Mouse (Mus musculus) cerebellum, postnatal 25 days (tissue): ENCODE data around the gene Leng9.
"Not testable (repeated sequence)": the region's sequence is repeated elsewhere in the genome, so short reads cannot be mapped to it uniquely, and the experiment has no call there.

Experiments
- DNase-seq, 2 experiments: peaks; one replicate each; pipeline ENCODE4 v3.0.0; 2021; ENCODE audit warnings: mixed read lengths in 2 of 2

Leng9 gene

GRCm38 (mm10) chr7:4150059-4150541 is at the start of gene Leng9:
Gene Leng9, minus strand, starts transcription at chr7:4150374.
- peak; percentile 58 to 66 for DNase-seq

GRCm38 (mm10) chr7:4178438-4178837 is 28.3 kb upstream of the Leng9 start:
- no peak for DNase-seq

GRCm38 (mm10) chr7:4170193-4170938 is 20.2 kb upstream of the Leng9 start:
- no peak for DNase-seq

- DNase-seq, result no peak
Observed at GRCm38 (mm10) chr7:4167098-4167497, 16.9 kb upstream of the Leng9 start.

- DNase-seq, result no peak
Observed at GRCm38 (mm10) chr7:4165286-4165685, 15.1 kb upstream of the Leng9 start.

DNA sequence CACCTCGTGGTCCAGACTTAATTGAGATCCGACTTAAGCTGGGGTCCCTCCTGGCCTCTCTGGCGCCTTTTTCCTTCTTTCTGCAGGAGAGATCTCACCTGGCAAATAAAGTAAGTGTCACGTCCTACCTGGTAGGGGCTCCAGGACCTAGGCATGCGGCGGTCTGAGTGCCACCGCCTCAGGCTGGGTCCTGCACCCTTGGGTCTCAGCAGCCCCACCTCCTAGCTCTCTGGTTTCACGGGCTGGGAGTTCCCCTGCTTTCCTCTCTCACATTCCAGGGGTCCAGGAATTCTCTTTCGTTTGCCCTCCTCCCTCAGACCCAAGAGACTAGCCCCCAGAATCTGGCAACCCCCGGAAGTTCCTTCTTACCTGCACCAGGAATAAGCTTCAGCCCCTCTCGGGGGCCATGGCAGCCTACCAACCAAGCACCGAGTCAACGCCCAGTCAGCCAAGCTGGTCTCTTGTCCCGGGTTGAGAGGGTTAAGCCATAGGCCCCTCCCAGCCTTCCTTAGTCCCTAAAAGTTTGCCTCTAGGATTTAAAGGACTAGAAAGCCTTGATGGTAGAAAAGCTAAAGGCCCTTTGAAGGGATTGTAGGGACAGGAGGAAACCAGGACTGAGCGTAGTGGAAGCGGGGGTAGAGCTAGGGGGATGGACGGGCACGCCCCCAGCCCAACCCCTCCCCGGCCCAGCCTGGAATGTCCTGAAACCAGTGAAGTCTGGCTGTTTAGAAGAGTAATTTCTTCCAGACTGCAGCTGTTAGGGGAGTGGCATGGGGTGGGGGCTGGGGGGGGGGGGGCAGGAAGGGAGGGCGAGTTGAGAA is 14.1 kb upstream of the Leng9 start, which contains the start of gene Cdc42ep5:
Gene Cdc42ep5, minus strand, starts transcription at position 771 of the 821 bp plus-strand sequence.
- no peak for DNase-seq

DNA sequence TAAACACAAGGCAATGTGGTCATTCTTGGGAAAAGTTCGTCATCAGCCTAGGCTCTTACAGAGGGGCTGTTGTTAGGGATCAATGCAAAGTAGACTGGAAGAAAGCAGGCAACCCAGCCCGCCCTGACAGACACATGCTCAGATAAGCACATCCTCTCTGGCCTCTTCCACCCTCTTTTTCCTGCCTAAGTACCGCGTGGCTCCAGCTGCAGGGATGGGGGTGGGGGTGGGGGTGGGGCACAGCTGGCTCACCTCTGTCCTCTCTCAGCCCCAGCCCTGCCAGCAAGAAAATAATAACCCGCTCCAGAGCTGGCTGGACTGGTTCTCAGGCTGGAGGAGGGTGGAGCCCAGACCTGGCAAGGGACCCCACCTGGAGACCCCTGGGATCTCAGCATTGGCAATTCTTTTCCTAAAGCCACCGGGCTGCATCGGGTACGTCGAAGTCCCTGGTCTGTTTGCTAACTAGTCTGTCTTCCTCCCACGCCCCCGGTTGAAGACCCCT is 13.4 kb upstream of the Leng9 start:
- no peak for DNase-seq

DNA sequence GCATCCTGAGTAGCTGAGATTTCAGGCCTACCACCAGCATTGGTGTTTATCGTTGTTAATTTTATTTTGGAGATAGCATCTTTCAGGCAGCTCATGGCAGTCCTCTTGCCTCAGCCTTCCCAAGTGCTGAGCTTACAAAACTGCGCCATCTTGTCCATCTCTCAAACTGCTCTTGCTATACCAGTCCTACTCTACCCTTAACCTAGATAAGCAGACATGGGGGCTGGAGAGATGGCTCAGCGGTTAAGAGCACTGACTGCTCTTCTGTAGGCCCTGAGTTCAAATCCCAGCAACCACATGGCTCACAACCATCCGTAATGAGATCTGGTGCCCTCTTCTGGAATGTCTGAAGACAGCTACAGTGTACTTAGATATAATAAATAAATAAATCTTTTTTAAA is 11.4 kb upstream of the Leng9 start:
- not testable (repeated sequence) for DNase-seq

GRCm38 (mm10) chr7:4154976-4155375 is 4.8 kb upstream of the Leng9 start:
- no peak for DNase-seq

DNA sequence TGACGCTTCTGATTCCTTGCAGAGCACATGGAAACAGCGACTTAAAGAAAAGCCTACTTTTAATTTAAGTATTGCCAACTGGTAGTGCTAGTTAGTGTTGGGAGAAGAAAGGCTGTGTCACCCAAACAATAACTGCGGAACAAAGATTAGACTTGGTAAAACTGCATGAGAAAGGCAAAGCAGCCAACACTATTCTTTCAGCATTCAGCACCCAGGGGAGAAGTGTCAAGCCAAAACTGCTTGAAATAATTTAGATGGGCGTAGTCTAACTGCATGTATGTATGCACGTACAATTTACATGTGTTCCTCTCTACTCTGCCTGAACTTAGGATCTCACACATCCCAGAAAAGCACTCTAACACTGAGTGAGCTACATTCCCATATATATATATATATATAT is 4.2 kb upstream of the Leng9 start:
- DNase-seq, result no peak

GRCm38 (mm10) chr7:4151241-4151640 is 1.1 kb upstream of the Leng9 start:
- DNase-seq, result peak in 1 of 2 experiments; percentile 51

GRCm38 (mm10) chr7:4150811-4151221 is 642 bp upstream of the Leng9 start:
- peak; percentile 76 to 81 for DNase-seq

DNA sequence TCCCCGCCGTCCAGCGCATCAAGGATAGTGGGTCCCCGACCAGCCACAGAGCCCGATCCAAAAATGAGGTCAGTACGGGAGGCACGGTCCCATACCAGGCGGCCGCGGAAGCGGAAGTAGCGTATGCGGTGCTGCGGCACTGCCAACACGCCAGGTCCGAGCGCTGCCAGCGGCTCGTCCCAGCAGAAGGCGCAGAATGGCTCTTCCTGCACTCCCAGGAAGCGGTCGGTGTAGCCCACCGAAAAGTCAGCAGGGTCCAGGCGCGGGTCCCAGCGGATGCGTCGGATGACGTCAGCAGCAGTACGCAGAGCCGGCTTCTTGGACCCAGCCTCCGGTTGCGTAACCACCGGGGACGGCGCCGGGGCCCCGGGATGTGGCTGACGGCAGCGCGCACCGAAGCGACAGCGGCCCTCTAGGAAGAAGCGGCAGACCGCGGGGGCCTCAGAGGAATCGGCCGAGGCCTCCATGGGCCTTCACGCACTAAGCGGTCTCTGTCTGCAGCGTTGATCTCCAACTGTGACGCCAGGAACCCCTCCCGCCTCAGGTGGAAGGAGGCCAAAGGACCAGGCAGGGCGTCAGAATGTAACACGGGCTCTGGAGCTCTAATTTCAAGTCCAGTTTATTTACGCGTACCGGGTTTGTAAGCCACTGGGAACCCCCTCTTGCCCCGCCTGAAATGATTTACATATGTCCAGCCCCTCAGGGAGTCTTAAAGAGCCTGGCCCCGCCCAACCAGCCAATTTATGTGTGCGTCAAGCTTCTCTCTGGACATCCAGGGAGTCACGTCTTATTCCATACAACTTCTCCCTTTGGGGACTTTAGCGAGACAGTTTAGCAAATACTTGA is 742 bp downstream of the Leng9 start:
- DNase-seq, result peak; percentile 93 to 95

DNA sequence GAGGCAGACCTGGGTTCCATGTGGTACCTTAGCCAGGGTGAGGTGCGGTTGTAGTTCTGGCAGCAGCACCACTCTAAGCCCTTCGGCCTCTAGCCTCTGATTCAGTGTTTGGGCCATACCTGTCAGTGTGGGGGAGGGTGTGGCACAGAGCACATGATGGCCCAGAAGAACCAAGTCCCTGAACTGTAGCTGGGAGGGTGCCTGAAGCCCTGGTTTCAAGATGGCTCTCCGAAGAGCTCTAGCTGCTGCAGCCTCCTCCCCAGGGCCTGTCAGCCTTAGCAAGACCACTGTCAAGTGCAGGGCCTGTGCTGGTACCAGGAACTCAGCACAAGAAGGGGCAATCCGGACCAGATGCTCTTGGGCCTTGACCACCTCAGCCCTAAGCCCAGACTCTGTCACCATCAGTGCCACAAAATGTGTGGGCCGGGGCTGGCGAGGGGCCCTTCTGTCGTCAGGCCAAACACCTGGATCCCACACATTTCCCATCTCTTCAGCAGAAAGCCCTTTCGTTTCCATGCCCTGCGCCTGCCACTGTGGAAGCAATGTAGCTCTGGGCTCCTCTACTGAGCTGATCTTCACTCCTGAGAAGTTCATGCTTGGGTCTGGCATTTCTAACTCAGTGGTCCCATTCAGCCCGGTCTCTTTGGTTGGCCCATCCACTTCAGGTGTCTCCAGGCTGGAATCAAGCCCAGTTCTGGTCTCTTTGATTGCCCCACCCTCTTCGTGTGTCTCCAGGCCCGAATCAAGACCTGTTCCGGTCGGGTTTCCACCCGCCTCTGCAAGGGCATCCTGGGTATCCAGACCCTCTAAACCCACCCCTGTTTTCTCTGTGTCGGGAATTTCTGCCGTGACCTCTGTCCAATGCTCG is 1.6 kb downstream of the Leng9 start:
- peak in 1 of 2 experiments; percentile 43 for DNase-seq

- DNase-seq, result no peak
Observed at GRCm38 (mm10) chr7:4147836-4148235, 2.3 kb downstream of the Leng9 start.

- peak in 1 of 2 experiments; percentile 28 for DNase-seq
Observed at GRCm38 (mm10) chr7:4147371-4147770, 2.8 kb downstream of the Leng9 start.

GRCm38 (mm10) chr7:4146241-4147180 is 3.7 kb downstream of the Leng9 start:
- peak; percentile 19 to 34 for DNase-seq

- peak; percentile 66 to 76 for DNase-seq
Observed at GRCm38 (mm10) chr7:4145552-4146190, 4.5 kb downstream of the Leng9 start.

DNA sequence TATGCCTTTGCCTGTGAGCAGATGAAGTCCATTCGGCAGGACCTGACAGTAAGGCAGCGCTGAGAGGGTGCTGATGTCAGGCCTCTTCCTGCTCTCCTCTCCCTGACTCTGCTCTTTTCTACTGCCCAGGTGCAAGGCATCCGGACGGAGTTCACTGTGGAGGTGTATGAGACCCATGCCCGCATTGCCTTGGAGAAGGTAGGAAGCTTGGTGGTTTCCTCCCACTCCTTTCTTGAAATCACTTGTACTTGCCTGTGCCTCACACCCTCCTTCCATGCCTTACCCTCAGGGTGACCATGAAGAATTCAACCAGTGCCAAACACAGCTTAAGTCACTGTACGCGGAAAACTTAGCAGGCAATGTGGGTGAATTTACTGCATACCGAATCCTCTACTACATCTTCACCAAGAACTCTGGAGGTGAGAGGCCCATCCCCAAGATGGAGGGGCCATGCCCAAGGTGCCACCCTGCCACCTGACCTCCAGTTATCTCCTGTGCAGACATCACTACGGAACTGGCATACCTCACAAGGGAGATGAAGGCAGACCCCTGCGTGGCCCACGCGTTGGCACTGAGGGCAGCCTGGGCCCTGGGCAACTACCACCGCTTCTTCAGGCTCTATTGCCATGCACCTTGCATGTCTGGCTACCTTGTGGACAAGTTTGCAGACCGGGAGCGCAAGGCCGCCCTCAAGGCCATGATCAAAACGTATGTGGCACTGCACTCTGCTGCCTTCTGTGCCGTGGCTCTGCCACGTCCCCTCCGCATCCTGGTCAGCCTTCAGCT is 5.2 kb downstream of the Leng9 start:
- peak; percentile 14 to 22 for DNase-seq
